Mouse (Mus musculus) spleen, adult 2 months (tissue): ENCODE results near the gene Plcb1.

ENCODE experiments used
- CTCF ChIP-seq: fragments of 200-500 bp; IDR thresholded peaks from 2 replicates; pipeline ENCODE4 v1.5.1; 2011; ENCODE audit warnings: mild to moderate bottlenecking, inconsistent platforms; ENCODE audit not compliant: insufficient read depth, insufficient read length, insufficient replicate concordance; ENCODE audit errors: extremely low read depth
- POLR2A ChIP-seq: fragments of 200-500 bp; IDR thresholded peaks from 2 replicates; pipeline ENCODE4 v1.6.1; 2011; ENCODE audit warnings: low read depth, low read length, inconsistent platforms

- TF ChIP-seq CTCF, result no peak
- no peak for TF ChIP-seq POLR2A
Observed at GRCm38 (mm10) chr2:135010371-135010770, 224.5 kb downstream of the Plcb1 start.
